Mouse (Mus musculus): Measurements from ENCODE around the gene Sept6.

Sept6 gene

GRCm38 (mm10) chrX:36917749-36918148 lies 73.8 kb downstream of the Sept6 start:
- no peak for TF ChIP-seq GATA4 (IDR thresholded peaks at IDR 0.05; ENCODE audit: insufficient replicate concordance, low read length)

GRCm38 (mm10) chrX:36911343-36911742 lies 80.3 kb downstream of the Sept6 start:
- TF ChIP-seq GATA4 (IDR thresholded peaks at IDR 0.05; ENCODE audit: insufficient replicate concordance, low read length) = no peak

GRCm38 (mm10) chrX:36906539-36906938 lies 85.1 kb downstream of the Sept6 start:
- TF ChIP-seq GATA4 (IDR thresholded peaks at IDR 0.05; ENCODE audit: insufficient replicate concordance, low read length) = no peak

- no peak for TF ChIP-seq GATA4 (IDR thresholded peaks at IDR 0.05; ENCODE audit: insufficient replicate concordance, low read length)
These were observed 88.4 kb downstream of the Sept6 start for GRCm38 (mm10) chrX:36903115-36903768.

- TF ChIP-seq GATA4 (IDR thresholded peaks at IDR 0.05; ENCODE audit: insufficient replicate concordance, low read length) = no peak
These were observed 89.1 kb downstream of the Sept6 start, which contains the start of gene Nkrf for GRCm38 (mm10) chrX:36902321-36903114. TSS of gene Nkrf (minus strand) at chrX:36902899.

GRCm38 (mm10) chrX:36901655-36902054 lies 89.9 kb downstream of the Sept6 start:
- TF ChIP-seq GATA4 (IDR thresholded peaks at IDR 0.05; ENCODE audit: insufficient replicate concordance, low read length) = no peak

GRCm38 (mm10) chrX:36884719-36885118 lies 106.9 kb downstream of the Sept6 start:
- no peak for TF ChIP-seq GATA4 (IDR thresholded peaks at IDR 0.05; ENCODE audit: insufficient replicate concordance, low read length)

GRCm38 (mm10) chrX:36874704-36875128 lies 116.9 kb downstream of the Sept6 start:
- no peak for TF ChIP-seq GATA4 (IDR thresholded peaks at IDR 0.05; ENCODE audit: insufficient replicate concordance, low read length)

GRCm38 (mm10) chrX:36874178-36874696 lies 117.4 kb downstream of the Sept6 start:
- no peak for TF ChIP-seq GATA4 (IDR thresholded peaks at IDR 0.05; ENCODE audit: insufficient replicate concordance, low read length)

- TF ChIP-seq GATA4 (IDR thresholded peaks at IDR 0.05; ENCODE audit: insufficient replicate concordance, low read length) = no peak
These were observed 117.8 kb downstream of the Sept6 start, which contains the start of the genes Ube2a and C330007P06Rik for GRCm38 (mm10) chrX:36873765-36874164. TSS of gene Ube2a (plus strand) at chrX:36873900. TSS of gene C330007P06Rik (minus strand) at chrX:36874111.

GRCm38 (mm10) chrX:36870372-36870771 lies 121.2 kb downstream of the Sept6 start:
- TF ChIP-seq GATA4 (IDR thresholded peaks at IDR 0.05; ENCODE audit: insufficient replicate concordance, low read length) = no peak

GRCm38 (mm10) chrX:36864609-36865328 lies 126.8 kb downstream of the Sept6 start:
- TF ChIP-seq GATA4 (IDR thresholded peaks at IDR 0.05; ENCODE audit: insufficient replicate concordance, low read length) = no peak

- no peak for TF ChIP-seq GATA4 (IDR thresholded peaks at IDR 0.05; ENCODE audit: insufficient replicate concordance, low read length)
These were observed 127.6 kb downstream of the Sept6 start for GRCm38 (mm10) chrX:36863766-36864608.
